Mouse (Mus musculus) erythroblast, embryonic 14.5 days (primary cell): ENCODE results near the gene Bloc1s1.

ENCODE experiments used
- GATA1 ChIP-seq: IDR thresholded peaks from 2 replicates; pipeline ENCODE4 v1.6.1; 2012; ENCODE audit warnings: low read length, inconsistent platforms, mixed read lengths
- TAL1 ChIP-seq: IDR thresholded peaks from 3 replicates; pipeline ENCODE4 v1.6.1; 2012; ENCODE audit warnings: low read length, inconsistent platforms, mixed read lengths

DNA sequence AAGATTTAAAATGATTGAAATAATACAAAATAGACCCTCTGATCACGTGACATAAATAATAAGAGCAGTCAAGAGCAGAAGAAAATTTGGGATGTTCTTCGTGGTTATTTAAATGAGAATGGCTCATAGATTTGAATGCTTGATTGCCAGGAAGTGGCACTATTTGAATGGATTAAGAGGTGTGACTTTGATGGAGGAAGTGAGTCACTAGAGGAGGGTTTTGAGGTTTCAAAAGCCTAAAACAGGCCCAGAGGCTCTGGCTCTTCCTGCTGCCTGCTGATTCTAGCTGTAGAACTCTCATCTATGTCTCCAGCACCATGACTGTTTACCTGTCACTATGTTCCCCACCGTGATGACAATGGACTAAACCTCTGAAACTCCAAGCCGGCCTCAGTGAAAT lies 49.0 kb upstream of the Bloc1s1 start:
- TF ChIP-seq TAL1 (no peak), GATA1 (no peak)
